Mouse (Mus musculus) liver, embryonic 14.5 days (tissue): ENCODE data around the gene Lingo3.

ENCODE experiments used
- CTCF ChIP-seq: IDR thresholded peaks from 2 replicates; pipeline ENCODE4 v1.5.1; 2016; ENCODE audit warnings: antibody characterized with exemption, low read depth, control low read depth
- EP300 ChIP-seq: IDR thresholded peaks from 2 replicates; pipeline ENCODE4 v1.6.1; 2016; ENCODE audit warnings: antibody characterized with exemption, low read depth

GRCm38 (mm10) chr10:80793033-80793784 lies 50.6 kb downstream of the Lingo3 start:
- TF ChIP-seq CTCF (no peak), EP300 (no peak)
